Mouse (Mus musculus) forebrain, postnatal 0 days (tissue): ENCODE results near the gene Hspa12b. TPM values are rescaled to one million over a fixed set of nuclear protein-coding genes. Genes with fewer than 3 reads are reported as not detected.
"Not testable (repeated sequence)": the region's sequence is repeated elsewhere in the genome, so short reads cannot be mapped to it uniquely, and the experiment has no call there.

Experiments used
- ATAC-seq: fragments of 200-750 bp; cut with Nextera tagmentation; 2 replicates; pipeline ENCODE4 v1.8.0; 2017; ENCODE audit warnings: mild to moderate bottlenecking, moderate library complexity
- DNase-seq: peaks from one replicate; pipeline ENCODE4 v3.0.0-alpha.2; 2015
- H3K27ac ChIP-seq: fragments of 300-500 bp; sonication (generic); 2 replicates; pipeline ENCODE4 v1.5.1; 2014; ENCODE audit warnings: low read depth, mild to moderate bottlenecking, antibody characterized with exemption, low read length, moderate library complexity, mixed read lengths
- H3K27me3 ChIP-seq: fragments of 300-500 bp; sonication (generic); 2 replicates; pipeline ENCODE4 v1.6.1; 2014; ENCODE audit warnings: mild to moderate bottlenecking, low read length, mixed read lengths; ENCODE audit not compliant: insufficient read depth
- H3K36me3 ChIP-seq: fragments of 300-500 bp; sonication (generic); 2 replicates; pipeline ENCODE4 v1.6.1; 2014; ENCODE audit warnings: mild to moderate bottlenecking, moderate library complexity; ENCODE audit not compliant: insufficient read depth
- H3K4me1 ChIP-seq: fragments of 300-500 bp; sonication (generic); 2 replicates; pipeline ENCODE4 v1.6.1; 2014; ENCODE audit warnings: antibody characterized with exemption; ENCODE audit not compliant: insufficient read depth
- H3K4me2 ChIP-seq: fragments of 300-500 bp; sonication (generic); 2 replicates; pipeline ENCODE4 v1.6.1; 2014; ENCODE audit warnings: low read depth, mild to moderate bottlenecking, moderate library complexity
- H3K4me3 ChIP-seq: fragments of 300-500 bp; sonication (generic); 2 replicates; pipeline ENCODE4 v1.5.1; 2014; ENCODE audit warnings: low read depth, low read length, mixed read lengths
- H3K9ac ChIP-seq: fragments of 300-500 bp; sonication (generic); 2 replicates; pipeline ENCODE4 v1.6.1; 2014; ENCODE audit warnings: mild to moderate bottlenecking
- H3K9me3 ChIP-seq: fragments of 300-500 bp; sonication (generic); 2 replicates; pipeline ENCODE4 v1.6.1; 2016; ENCODE audit warnings: low read length
- CTCF ChIP-seq: sonication (generic); IDR thresholded peaks from 2 replicates; pipeline ENCODE4 v1.5.1; 2016; ENCODE audit warnings: antibody characterized with exemption, control low read depth, low read depth
- WGBS: fragments of 180-500 bp; shearing (Covaris S2); extraction: QIAGEN DNeasy Blood & Tissue Kit; methylation state at CpG from one replicate; pipeline ENCODE4 v1.1.7; 2014; 5-methylcytosine and 5-hydroxymethylcytosine counted together
- polyA plus RNA-seq: library from polyadenylated mRNA; unstranded; fragments of >200 nt; fragmentation: Nextera tagmentation; extraction: Ambion mirVana; gene quantifications from 2 replicates; pipeline ENCODE4 v1.2.1, GENCODE M21; 2015
- total RNA-seq: library from RNA; depleted of rRNA; stranded (reverse); fragments of >200 nt; gene quantifications from 2 replicates; pipeline ENCODE4 v1.2.3, GENCODE M21; 2014

Hspa12b gene
- total and polyA plus RNA-seq, 2 experiments from 2014 or later = 2.2 to 5.3 TPM

- DNase-seq = no peak
- Histone ChIP-seq H3K4me1 (no peaks in the 10 kb centered on the region), H3K27ac (no peak overlapping the region), H3K36me3 (no peaks in the 10 kb centered on the region), H3K27me3 (no peaks in the 10 kb centered on the region), H3K4me3 (no peak overlapping the region), H3K4me2 (no peak overlapping the region), H3K9me3 (no peaks in the 10 kb centered on the region), H3K9ac (no peak overlapping the region)
- TF ChIP-seq CTCF = no peak
- no peak for ATAC-seq
- WGBS = 87% methylated on average over 5 of the region's 5 CpGs
Observed at GRCm38 (mm10) chr2:131093577-131093976, 33.5 kb upstream of the Hspa12b start.

- no peaks in the 10 kb centered on the region for H3K36me3 ChIP-seq
- 6% methylated on average over 1 of the region's 1 CpGs for WGBS
- H3K4me3 ChIP-seq = no peak overlapping the region
- no peaks in the 10 kb centered on the region for H3K9me3 ChIP-seq
- ATAC-seq (peak; percentile 65), DNase-seq (peak; percentile 79)
- H3K9ac ChIP-seq = no peak overlapping the region
- H3K27me3 ChIP-seq = no peaks in the 10 kb centered on the region
- H3K4me2 ChIP-seq = no peak overlapping the region
- H3K27ac ChIP-seq = no peak overlapping the region
- TF ChIP-seq CTCF = peak; percentile 86
- no peaks in the 10 kb centered on the region for H3K4me1 ChIP-seq
Observed at GRCm38 (mm10) chr2:131094823-131095222, 32.3 kb upstream of the Hspa12b start.

DNA sequence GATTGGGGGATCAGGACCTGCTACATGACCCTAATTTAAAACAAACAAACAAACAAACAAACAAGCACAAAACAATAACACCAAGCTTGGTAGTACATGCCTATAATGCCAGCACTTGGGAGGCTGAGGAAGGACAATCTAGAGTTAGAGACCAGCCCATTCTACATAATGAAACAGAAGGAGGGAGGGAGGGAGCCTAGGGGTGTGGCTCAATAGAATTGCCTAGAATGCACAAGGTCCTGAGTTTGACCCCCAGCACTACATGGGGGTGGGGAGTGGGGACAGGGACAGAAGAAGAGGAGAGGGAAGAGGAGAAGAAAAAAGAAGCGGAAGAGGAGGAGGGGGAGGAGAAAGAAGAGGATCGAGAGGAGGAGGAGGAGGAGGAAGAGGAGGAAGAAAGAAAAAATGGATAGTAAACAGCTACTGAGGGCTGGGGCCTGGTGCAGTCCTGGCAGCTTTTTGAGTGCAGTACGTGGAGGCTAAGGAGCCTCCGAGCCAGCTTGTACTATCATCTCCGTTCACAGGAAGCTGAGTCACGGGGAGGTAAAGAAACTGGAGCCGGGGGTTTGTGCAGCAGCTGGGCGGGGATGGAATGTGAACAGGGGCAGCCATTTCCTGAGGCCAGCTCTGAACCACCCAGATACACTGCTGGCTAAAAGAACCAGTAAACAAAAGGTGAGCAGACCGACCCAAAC lies 30.8 kb upstream of the Hspa12b start:
- no peak for ATAC-seq
- H3K9ac ChIP-seq = no peak overlapping the region
- no peaks in the 10 kb centered on the region for H3K27me3 ChIP-seq

DNA sequence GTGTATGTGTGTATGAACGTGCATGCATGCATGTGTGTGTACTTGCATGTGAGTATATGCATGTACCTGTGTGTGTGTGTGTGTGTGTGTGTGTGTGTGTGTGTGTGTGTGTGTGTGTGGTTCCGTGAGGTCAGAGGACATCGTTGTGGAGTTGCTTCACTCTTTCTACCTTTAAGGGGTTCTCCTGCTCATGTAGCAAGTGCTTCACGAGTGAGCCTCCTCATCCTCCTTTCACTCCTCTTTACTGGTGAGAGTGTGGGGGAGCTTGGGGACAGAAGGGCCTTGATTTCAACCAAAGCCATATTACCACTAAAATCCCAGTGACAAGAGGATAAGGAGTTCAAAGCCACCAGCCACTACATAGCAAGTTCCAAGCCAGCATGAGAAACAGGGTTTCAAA lies 30.0 kb upstream of the Hspa12b start:
- 77% methylated on average over 4 of the region's 4 CpGs for WGBS

More for the DNA sequence above, 30.8 kb upstream of the Hspa12b start:
- no peak for DNase-seq
- Histone ChIP-seq H3K4me2 (no peak overlapping the region), H3K4me3 (no peak overlapping the region), H3K27ac (no peak overlapping the region), H3K4me1 (no peaks in the 10 kb centered on the region), H3K36me3 (no peaks in the 10 kb centered on the region), H3K9me3 (no peaks in the 10 kb centered on the region)
- WGBS = 23% methylated on average over 9 of the region's 9 CpGs
- no peak for TF ChIP-seq CTCF

GRCm38 (mm10) chr2:131101530-131101929 lies 25.6 kb upstream of the Hspa12b start:
- Histone ChIP-seq H3K27me3 (no peaks in the 10 kb centered on the region), H3K9ac (no peak overlapping the region), H3K9me3 (no peaks in the 10 kb centered on the region), H3K4me3 (no peak overlapping the region), H3K4me2 (no peak overlapping the region), H3K36me3 (no peaks in the 10 kb centered on the region), H3K4me1 (no peaks in the 10 kb centered on the region), H3K27ac (no peak overlapping the region)
- ATAC-seq = no peak
- WGBS = 68% methylated on average over 3 of the region's 3 CpGs
- DNase-seq = no peak
- no peak for TF ChIP-seq CTCF

More for the DNA sequence above, 30.0 kb upstream of the Hspa12b start:
- Histone ChIP-seq H3K4me2 (no peak overlapping the region), H3K27me3 (no peaks in the 10 kb centered on the region), H3K4me3 (no peak overlapping the region), H3K36me3 (no peaks in the 10 kb centered on the region), H3K27ac (no peak overlapping the region), H3K9me3 (no peaks in the 10 kb centered on the region), H3K4me1 (no peaks in the 10 kb centered on the region), H3K9ac (no peak overlapping the region)
- no peak for ATAC-seq
- TF ChIP-seq CTCF = no peak
- DNase-seq = no peak

DNA sequence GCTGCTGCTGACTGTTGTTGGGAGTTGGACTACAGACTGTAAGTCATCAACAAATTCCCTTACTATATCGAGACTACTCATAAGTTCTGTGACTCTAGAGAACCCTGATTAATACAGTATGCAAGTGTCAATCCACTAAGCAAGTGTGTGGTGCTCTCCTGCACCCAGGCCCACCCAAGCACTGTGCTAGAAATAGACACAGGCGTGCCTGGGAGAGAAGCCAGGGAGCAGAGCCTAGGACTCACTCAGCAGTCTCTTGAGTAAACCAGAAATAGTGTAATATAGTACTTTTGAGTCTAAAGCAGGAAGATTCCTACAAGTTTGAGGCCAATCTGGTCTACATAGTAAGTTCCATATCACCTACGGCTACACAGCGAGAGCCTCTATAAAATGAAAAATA lies 23.1 kb upstream of the Hspa12b start:
- Histone ChIP-seq H3K4me1 (no peaks in the 10 kb centered on the region), H3K27me3 (no peaks in the 10 kb centered on the region), H3K27ac (no peak overlapping the region), H3K9ac (no peak overlapping the region), H3K36me3 (no peaks in the 10 kb centered on the region), H3K9me3 (no peaks in the 10 kb centered on the region), H3K4me3 (no peak overlapping the region), H3K4me2 (no peak overlapping the region)
- TF ChIP-seq CTCF = no peak
- 89% methylated on average over 4 of the region's 4 CpGs for whole genome bisulfite sequencing
- no peak for DNase-seq
- ATAC-seq = no peak

GRCm38 (mm10) chr2:131105061-131105460 lies 22.0 kb upstream of the Hspa12b start:
- not testable (repeated sequence) for H3K27ac ChIP-seq, H3K4me2 ChIP-seq, H3K27me3 ChIP-seq, H3K4me1 ChIP-seq, H3K4me3 ChIP-seq, DNase-seq, H3K9me3 ChIP-seq, ATAC-seq, H3K36me3 ChIP-seq, H3K9ac ChIP-seq
- 70% methylated on average over 4 of the region's 4 CpGs for WGBS
